Mouse (Mus musculus) C2C12 (cell line): ENCODE measurements around the gene Aldh9a1.

Experiments used
- CEBPB ChIP-seq: IDR thresholded peaks from one replicate; pipeline ENCODE4 v1.6.1; 2011; ENCODE audit warnings: low read depth, mild to moderate bottlenecking, control low read depth, moderate library complexity
- CTCF ChIP-seq: IDR thresholded peaks from one replicate; pipeline ENCODE4 v1.5.1; 2011; ENCODE audit not compliant: control insufficient read depth, insufficient read depth, insufficient read length
- USF1 ChIP-seq: IDR thresholded peaks from one replicate; pipeline ENCODE4 v1.6.1; 2011; ENCODE audit warnings: low read depth, mild to moderate bottlenecking, control low read depth, moderate library complexity

- TF ChIP-seq USF1 (no peak), CTCF (no peak), CEBPB (no peak)
Measured at GRCm38 (mm10) chr1:167382763-167383162, 33.0 kb downstream of the Aldh9a1 start.
